Mouse (Mus musculus) retina, postnatal 1 day (tissue): ENCODE data around the gene Gm49318.

ENCODE experiments used
- DNase-seq: peaks from one replicate; pipeline ENCODE4 v3.0.0-alpha.2; 2012

Gm49318 gene

GRCm38 (mm10) chr9:22017208-22017825 is 53.7 kb downstream of the Gm49318 start:
- DNase-seq = no peak

- DNase-seq = no peak
Observed at GRCm38 (mm10) chr9:22016245-22016644, 54.8 kb downstream of the Gm49318 start.

GRCm38 (mm10) chr9:22012731-22013130 is 58.3 kb downstream of the Gm49318 start:
- no peak for DNase-seq

GRCm38 (mm10) chr9:22011055-22011454 is 60.0 kb downstream of the Gm49318 start:
- DNase-seq = no peak

- DNase-seq = no peak
Observed at GRCm38 (mm10) chr9:22004546-22004945, 66.5 kb downstream of the Gm49318 start.

- DNase-seq = no peak
Observed at GRCm38 (mm10) chr9:22003163-22003554, 67.9 kb downstream of the Gm49318 start.

- DNase-seq = peak; percentile 100
Observed at GRCm38 (mm10) chr9:22002194-22003162, 68.6 kb downstream of the Gm49318 start, which contains the start of the genes Ccdc151 and Prkcsh. Gene Ccdc151 (minus strand): TSS chr9:22002634. Gene Prkcsh (plus strand): TSS chr9:22002806.

GRCm38 (mm10) chr9:22001633-22002032 is 69.4 kb downstream of the Gm49318 start:
- DNase-seq = peak; percentile 21

GRCm38 (mm10) chr9:22000296-22000695 is 70.8 kb downstream of the Gm49318 start:
- DNase-seq = no peak

- no peak for DNase-seq
Observed at GRCm38 (mm10) chr9:21996178-21996867, 74.7 kb downstream of the Gm49318 start.

- DNase-seq = no peak
Observed at GRCm38 (mm10) chr9:21992227-21992626, 78.8 kb downstream of the Gm49318 start.

- DNase-seq = peak; percentile 75
Observed at GRCm38 (mm10) chr9:21989230-21990110, 81.6 kb downstream of the Gm49318 start, which contains the start of gene Rgl3. Gene Rgl3 (minus strand): TSS chr9:21989446.

GRCm38 (mm10) chr9:21988421-21989101 is 82.5 kb downstream of the Gm49318 start:
- peak; percentile 59 for DNase-seq

GRCm38 (mm10) chr9:21987592-21988342 is 83.3 kb downstream of the Gm49318 start:
- DNase-seq = no peak
